Mouse (Mus musculus): ENCODE data around the gene Aatf.

Gene Aatf

DNA sequence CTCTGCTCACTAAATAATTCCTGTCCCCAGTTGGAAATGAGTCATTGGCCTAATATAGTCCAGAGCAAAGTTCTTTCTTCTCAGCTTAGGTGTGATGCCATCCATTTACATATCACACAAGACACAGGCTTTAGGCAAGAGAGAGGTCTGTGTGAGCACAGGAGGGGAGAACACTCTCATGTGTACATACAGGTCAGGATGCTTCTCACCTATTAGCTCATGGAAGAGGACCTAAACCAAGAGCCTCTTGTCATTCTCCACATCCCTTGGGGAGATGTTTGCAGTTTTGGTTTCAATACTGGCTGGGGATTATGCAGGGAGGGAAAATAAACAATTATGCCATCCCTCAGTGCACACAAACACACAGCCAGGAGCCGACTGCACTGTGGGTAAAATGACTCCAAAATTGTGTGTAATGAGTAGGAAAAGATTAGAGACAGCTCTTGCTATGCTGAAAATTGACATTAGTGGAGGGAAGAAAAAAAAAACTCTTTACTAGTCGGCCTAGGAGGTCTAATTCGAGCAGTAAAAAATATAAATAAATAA is 137.3 kb downstream of the Aatf start:
- DNase-seq (ENCODE audit: extremely low spot score): no peak

DNA sequence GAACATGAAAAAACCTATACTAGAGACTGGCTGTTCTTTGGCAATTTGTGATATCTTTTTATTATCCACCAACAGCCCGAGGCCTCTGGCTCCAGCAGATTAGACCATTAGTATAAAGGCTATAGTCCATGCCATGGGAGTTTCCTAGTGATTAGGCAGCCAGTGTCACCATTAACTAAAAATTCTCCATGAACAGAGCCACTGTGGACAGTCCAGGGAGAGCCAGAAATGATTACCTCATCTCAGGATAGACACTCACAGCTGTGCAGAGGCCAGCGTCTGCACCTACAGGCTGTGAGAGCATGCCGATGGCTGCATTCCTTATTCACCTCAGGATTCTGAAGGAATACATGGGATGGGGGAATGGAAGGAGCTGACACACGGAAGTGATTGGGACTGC is 140.2 kb downstream of the Aatf start:
- no peak for DNase-seq (ENCODE audit: extremely low spot score)

Data from embryo, embryonic 9.5 days (tissue).